Mouse (Mus musculus): ENCODE measurements around the gene Cldn19. TPM values are rescaled to one million over a fixed set of nuclear protein-coding genes. Genes with fewer than 3 reads are reported as not detected.
A peak's percentile ranks its signal among the peaks of the same experiment; 100 is the strongest.

The Cldn19 gene
- polyA plus RNA-seq, 1 experiment from 2014 or later, result 0.63 TPM

GRCm38 (mm10) chr4:119234348-119234747, 20.9 kb upstream of the Cldn19 start:
- Histone ChIP-seq H3K27me3 (ENCODE audit: control insufficient read depth, insufficient read depth, low read depth, low read length) (no peaks in the 10 kb centered on the region), H3K36me3 (ENCODE audit: control insufficient read depth, insufficient read depth, low read length) (no peaks in the 10 kb centered on the region; the same call in 1 of the 2 replicates), H3K4me3 (ENCODE audit: low read depth, low read length) (peak overlapping the region; percentile 86), H3K27ac (ENCODE audit: low read length) (no peak overlapping the region), H3K9me3 (replicated peaks; ENCODE audit: control insufficient read depth, low read length, poor library complexity, severe bottlenecking) (no peaks in the 10 kb centered on the region), H3K9ac (ENCODE audit: low read depth, low read length) (no peak overlapping the region; the same call in 1 of the 2 replicates), H3K4me1 (ENCODE audit: control insufficient read depth, insufficient read depth, low read length) (peaks cover 16% of the 10 kb centered on the region), H3K4me2 (ENCODE audit: low read length) (peak overlapping the region; percentile 93)
- WGBS, result 83% methylated on average over 3 of the region's 3 CpGs
- no peak for ATAC-seq

GRCm38 (mm10) chr4:119238661-119239060, 16.6 kb upstream of the Cldn19 start:
- no peaks in the 10 kb centered on the region for H3K9me3 ChIP-seq (replicated peaks; ENCODE audit: control insufficient read depth, low read length, poor library complexity, severe bottlenecking)
- peaks cover 13% of the 10 kb centered on the region for H3K4me1 ChIP-seq (ENCODE audit: control insufficient read depth, insufficient read depth, low read length)
- H3K4me2 ChIP-seq (ENCODE audit: low read length), result no peak overlapping the region
- 70% methylated on average over 3 of the region's 3 CpGs for WGBS
- no peak overlapping the region for H3K4me3 ChIP-seq (ENCODE audit: low read depth, low read length)
- H3K27ac ChIP-seq (ENCODE audit: low read length), result no peak overlapping the region
- no peaks in the 10 kb centered on the region for H3K27me3 ChIP-seq (ENCODE audit: control insufficient read depth, insufficient read depth, low read depth, low read length)
- no peak overlapping the region for H3K9ac ChIP-seq (ENCODE audit: low read depth, low read length)
- ATAC-seq, result no peak
- peaks cover 16% of the 10 kb centered on the region for H3K36me3 ChIP-seq (ENCODE audit: control insufficient read depth, insufficient read depth, low read length)

GRCm38 (mm10) chr4:119239181-119239682, 16.0 kb upstream of the Cldn19 start:
- Histone ChIP-seq H3K4me2 (ENCODE audit: low read length) (peak overlapping the region; percentile 31), H3K36me3 (ENCODE audit: control insufficient read depth, insufficient read depth, low read length) (peaks cover 16% of the 10 kb centered on the region), H3K27ac (ENCODE audit: low read length) (peak overlapping the region; percentile 74), H3K4me1 (ENCODE audit: control insufficient read depth, insufficient read depth, low read length) (peaks cover 8% of the 10 kb centered on the region), H3K9ac (ENCODE audit: low read depth, low read length) (peak overlapping the region; percentile 31; the same call in 1 of the 2 replicates), H3K27me3 (ENCODE audit: control insufficient read depth, insufficient read depth, low read depth, low read length) (no peaks in the 10 kb centered on the region), H3K9me3 (replicated peaks; ENCODE audit: control insufficient read depth, low read length, poor library complexity, severe bottlenecking) (no peaks in the 10 kb centered on the region), H3K4me3 (ENCODE audit: low read depth, low read length) (no peak overlapping the region)
- WGBS, result 44% methylated on average over 12 of the region's 12 CpGs
- ATAC-seq, result peak; percentile 69

GRCm38 (mm10) chr4:119241664-119242063, 13.6 kb upstream of the Cldn19 start:
- no peak for ATAC-seq
- no peak overlapping the region for H3K4me3 ChIP-seq (ENCODE audit: low read depth, low read length)

GRCm38 (mm10) chr4:119242571-119242970, 12.6 kb upstream of the Cldn19 start:
- 0 out of 2 replicates have a peak, but pooled peaks cover 4% of the 10 kb centered on the region for H3K4me1 ChIP-seq (ENCODE audit: control insufficient read depth, insufficient read depth, low read length)
- H3K36me3 ChIP-seq (ENCODE audit: control insufficient read depth, insufficient read depth, low read length), result peaks cover 16% of the 10 kb centered on the region; the same call in 1 of the 2 replicates
- 93% methylated on average over 12 of the region's 12 CpGs for WGBS
- ATAC-seq, result no peak
- H3K4me3 ChIP-seq (ENCODE audit: low read depth, low read length), result no peak overlapping the region
- no peak overlapping the region for H3K4me2 ChIP-seq (ENCODE audit: low read length)
- H3K27me3 ChIP-seq (ENCODE audit: control insufficient read depth, insufficient read depth, low read depth, low read length), result no peaks in the 10 kb centered on the region
- H3K9me3 ChIP-seq (replicated peaks; ENCODE audit: control insufficient read depth, low read length, poor library complexity, severe bottlenecking), result no peaks in the 10 kb centered on the region
- no peak overlapping the region for H3K9ac ChIP-seq (ENCODE audit: low read depth, low read length)
- H3K27ac ChIP-seq (ENCODE audit: low read length), result no peak overlapping the region

More at GRCm38 (mm10) chr4:119241664-119242063, 13.6 kb upstream of the Cldn19 start:
- H3K27me3 ChIP-seq (ENCODE audit: control insufficient read depth, insufficient read depth, low read depth, low read length), result no peaks in the 10 kb centered on the region
- peaks cover 16% of the 10 kb centered on the region for H3K36me3 ChIP-seq (ENCODE audit: control insufficient read depth, insufficient read depth, low read length)
- H3K4me2 ChIP-seq (ENCODE audit: low read length), result no peak overlapping the region
- 89% methylated on average over 14 of the region's 14 CpGs for WGBS
- 0 out of 2 replicates have a peak, but pooled peaks cover 4% of the 10 kb centered on the region for H3K4me1 ChIP-seq (ENCODE audit: control insufficient read depth, insufficient read depth, low read length)
- H3K9me3 ChIP-seq (replicated peaks; ENCODE audit: control insufficient read depth, low read length, poor library complexity, severe bottlenecking), result no peaks in the 10 kb centered on the region
- no peak overlapping the region for H3K27ac ChIP-seq (ENCODE audit: low read length)
- no peak overlapping the region for H3K9ac ChIP-seq (ENCODE audit: low read depth, low read length)

- no peak for ATAC-seq
- Histone ChIP-seq H3K36me3 (ENCODE audit: control insufficient read depth, insufficient read depth, low read length) (peaks cover 16% of the 10 kb centered on the region; the same call in 1 of the 2 replicates), H3K9ac (ENCODE audit: low read depth, low read length) (no peak overlapping the region), H3K4me3 (ENCODE audit: low read depth, low read length) (no peak overlapping the region), H3K27ac (ENCODE audit: low read length) (no peak overlapping the region), H3K27me3 (ENCODE audit: control insufficient read depth, insufficient read depth, low read depth, low read length) (no peaks in the 10 kb centered on the region), H3K4me1 (ENCODE audit: control insufficient read depth, insufficient read depth, low read length) (0 out of 2 replicates have a peak, but pooled peaks cover 2% of the 10 kb centered on the region), H3K4me2 (ENCODE audit: low read length) (no peak overlapping the region), H3K9me3 (replicated peaks; ENCODE audit: control insufficient read depth, low read length, poor library complexity, severe bottlenecking) (no peaks in the 10 kb centered on the region)
- 84% methylated on average over 22 of the region's 22 CpGs for WGBS
These were observed 10.6 kb upstream of the Cldn19 start for GRCm38 (mm10) chr4:119244468-119245240.

- H3K9me3 ChIP-seq (replicated peaks; ENCODE audit: control insufficient read depth, low read length, poor library complexity, severe bottlenecking), result no peaks in the 10 kb centered on the region
- H3K4me2 ChIP-seq (ENCODE audit: low read length), result no peak overlapping the region
- no peak overlapping the region for H3K27ac ChIP-seq (ENCODE audit: low read length)
- H3K36me3 ChIP-seq (ENCODE audit: control insufficient read depth, insufficient read depth, low read length), result peaks cover 16% of the 10 kb centered on the region; the same call in 1 of the 2 replicates
- H3K9ac ChIP-seq (ENCODE audit: low read depth, low read length), result no peak overlapping the region
- no peak overlapping the region for H3K4me3 ChIP-seq (ENCODE audit: low read depth, low read length)
- no peaks in the 10 kb centered on the region for H3K27me3 ChIP-seq (ENCODE audit: control insufficient read depth, insufficient read depth, low read depth, low read length)
- H3K4me1 ChIP-seq (ENCODE audit: control insufficient read depth, insufficient read depth, low read length), result 0 out of 2 replicates have a peak, but pooled peaks cover 2% of the 10 kb centered on the region
- 75% methylated on average over 7 of the region's 7 CpGs for WGBS
- ATAC-seq, result no peak
These were observed 9.7 kb upstream of the Cldn19 start for GRCm38 (mm10) chr4:119245556-119245955.

GRCm38 (mm10) chr4:119245961-119246360, 9.3 kb upstream of the Cldn19 start:
- Histone ChIP-seq H3K4me3 (ENCODE audit: low read depth, low read length) (no peak overlapping the region), H3K36me3 (ENCODE audit: control insufficient read depth, insufficient read depth, low read length) (peaks cover 16% of the 10 kb centered on the region; the same call in 1 of the 2 replicates), H3K4me1 (ENCODE audit: control insufficient read depth, insufficient read depth, low read length) (0 out of 2 replicates have a peak, but pooled peaks cover 2% of the 10 kb centered on the region), H3K9me3 (replicated peaks; ENCODE audit: control insufficient read depth, low read length, poor library complexity, severe bottlenecking) (no peaks in the 10 kb centered on the region), H3K4me2 (ENCODE audit: low read length) (no peak overlapping the region), H3K27ac (ENCODE audit: low read length) (no peak overlapping the region), H3K9ac (ENCODE audit: low read depth, low read length) (no peak overlapping the region), H3K27me3 (ENCODE audit: control insufficient read depth, insufficient read depth, low read depth, low read length) (no peaks in the 10 kb centered on the region)
- ATAC-seq, result no peak
- 70% methylated on average over 9 of the region's 9 CpGs for WGBS

- H3K4me1 ChIP-seq (ENCODE audit: control insufficient read depth, insufficient read depth, low read length), result 0 out of 2 replicates have a peak, but pooled peaks cover 2% of the 10 kb centered on the region
- no peak overlapping the region for H3K27ac ChIP-seq (ENCODE audit: low read length)
- ATAC-seq, result no peak
- no peak overlapping the region for H3K4me3 ChIP-seq (ENCODE audit: low read depth, low read length)
- 78% methylated on average over 14 of the region's 14 CpGs for WGBS
- no peaks in the 10 kb centered on the region for H3K9me3 ChIP-seq (replicated peaks; ENCODE audit: control insufficient read depth, low read length, poor library complexity, severe bottlenecking)
- H3K36me3 ChIP-seq (ENCODE audit: control insufficient read depth, insufficient read depth, low read length), result peaks cover 11% of the 10 kb centered on the region; the same call in 1 of the 2 replicates
- H3K4me2 ChIP-seq (ENCODE audit: low read length), result no peak overlapping the region
- H3K27me3 ChIP-seq (ENCODE audit: control insufficient read depth, insufficient read depth, low read depth, low read length), result no peaks in the 10 kb centered on the region
- no peak overlapping the region for H3K9ac ChIP-seq (ENCODE audit: low read depth, low read length)
These were observed 8.5 kb upstream of the Cldn19 start for GRCm38 (mm10) chr4:119246688-119247225.

Measured in midbrain, embryonic 16.5 days (tissue).